Mouse (Mus musculus) c-Kit-positive CD71-positive TER-119-positive erythroid progenitor cells, embryonic 14.5 days (primary cell): ENCODE measurements around the gene Dhrs1.

ENCODE experiments used
- DNase-seq: peaks from one replicate; pipeline ENCODE4 v3.0.0-alpha.2; 2013; ENCODE audit warnings: low spot score

Dhrs1 gene

DNA sequence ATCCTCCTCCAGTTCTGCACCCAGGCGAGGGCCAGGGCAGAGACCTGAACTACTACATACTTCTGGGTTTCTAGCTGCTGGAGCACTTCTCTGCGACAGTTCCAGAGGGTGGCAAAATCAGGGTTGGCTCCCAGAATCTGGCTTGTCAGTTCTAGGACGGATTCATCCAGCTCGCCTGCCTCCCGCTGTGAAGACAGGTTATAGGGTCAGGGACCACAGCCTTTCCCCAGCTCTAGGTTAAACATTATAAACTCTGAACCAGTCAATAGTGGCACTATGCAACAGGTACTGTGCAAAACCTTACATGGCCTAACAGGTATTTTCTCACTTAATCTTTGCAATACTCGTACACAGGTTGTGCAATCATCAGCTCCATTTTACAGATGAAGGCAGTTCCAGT is 24.4 kb downstream of the Dhrs1 start:
- no peak for DNase-seq

DNA sequence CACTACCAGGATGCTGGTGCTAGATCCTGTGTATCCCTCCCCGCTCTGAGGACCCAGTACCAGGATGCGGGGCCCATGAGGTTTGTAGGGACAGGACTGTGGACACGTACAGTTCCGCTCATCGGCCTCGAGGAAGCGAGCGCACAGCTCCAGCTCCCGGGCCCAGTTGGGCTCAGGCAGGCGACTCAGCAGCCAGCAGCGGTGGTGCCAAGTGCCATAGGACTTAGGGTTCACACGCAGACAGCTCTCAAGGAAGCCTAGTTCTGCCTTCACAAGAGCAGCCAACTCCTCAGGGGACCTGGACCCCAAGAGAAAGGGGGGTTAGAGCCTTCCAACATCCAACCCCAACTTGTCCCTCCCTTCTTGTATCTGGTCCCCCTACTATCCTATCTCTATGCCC is 24.8 kb downstream of the Dhrs1 start:
- DNase-seq = no peak

DNA sequence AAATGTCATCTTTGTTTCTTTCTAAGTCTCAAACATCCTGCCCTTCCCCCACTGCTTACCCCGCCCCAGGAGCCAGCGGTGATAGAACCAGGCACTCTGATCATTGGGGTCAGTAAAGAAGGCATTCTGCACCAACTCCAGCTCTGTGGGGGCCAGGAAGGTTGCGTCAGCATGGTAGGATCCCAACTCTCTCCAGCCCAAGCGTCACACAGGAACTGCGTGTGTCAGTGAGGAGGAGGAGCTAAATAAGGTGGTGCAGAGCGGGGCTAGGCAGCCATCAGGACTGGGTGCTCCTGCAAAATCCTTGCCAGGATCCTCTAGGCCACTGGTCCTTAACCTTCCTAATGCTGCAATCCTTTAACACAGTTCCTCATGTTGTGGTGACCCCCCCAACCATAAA is 25.8 kb downstream of the Dhrs1 start:
- DNase-seq = no peak

DNA sequence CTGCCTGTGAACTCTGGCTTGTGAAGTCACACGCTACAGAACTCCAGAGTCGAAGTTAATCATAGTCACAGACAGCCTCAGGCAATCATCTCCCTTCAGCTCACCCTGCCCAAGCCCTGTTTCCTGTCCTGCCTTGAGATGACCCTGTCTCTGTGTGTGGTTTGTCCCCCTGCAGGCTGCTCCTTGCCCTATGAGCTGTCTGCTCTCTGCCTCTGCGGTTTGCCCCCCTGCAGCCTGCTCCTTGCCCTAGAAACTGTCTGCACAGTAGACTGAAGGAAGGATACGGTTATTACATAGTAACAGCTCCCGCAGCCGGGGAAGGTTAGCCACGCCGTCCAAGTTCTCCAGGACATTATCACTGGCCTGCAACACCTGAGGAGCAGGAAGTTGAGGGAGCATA is 28.6 kb downstream of the Dhrs1 start:
- no peak for DNase-seq

DNA sequence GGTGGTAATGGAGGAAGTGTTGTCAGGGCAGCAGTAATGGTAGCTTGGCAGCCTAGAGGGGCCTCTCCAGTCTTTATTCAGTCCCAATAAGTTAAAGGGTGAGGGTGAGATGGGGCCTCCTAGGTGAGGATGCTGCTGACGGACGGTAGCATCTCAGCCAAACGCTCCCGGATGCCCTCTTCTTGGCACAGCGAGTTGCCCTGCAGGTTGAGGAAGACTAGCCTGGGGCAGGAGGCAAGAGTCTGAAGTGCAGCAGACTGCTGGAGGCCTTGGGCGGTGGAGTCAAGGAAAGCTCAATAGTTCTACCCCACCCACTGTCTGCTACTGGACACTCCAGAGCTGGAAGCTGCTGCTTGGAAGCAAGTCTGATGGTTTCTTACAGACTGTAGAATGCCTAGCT is 29.2 kb downstream of the Dhrs1 start:
- no peak for DNase-seq

DNA sequence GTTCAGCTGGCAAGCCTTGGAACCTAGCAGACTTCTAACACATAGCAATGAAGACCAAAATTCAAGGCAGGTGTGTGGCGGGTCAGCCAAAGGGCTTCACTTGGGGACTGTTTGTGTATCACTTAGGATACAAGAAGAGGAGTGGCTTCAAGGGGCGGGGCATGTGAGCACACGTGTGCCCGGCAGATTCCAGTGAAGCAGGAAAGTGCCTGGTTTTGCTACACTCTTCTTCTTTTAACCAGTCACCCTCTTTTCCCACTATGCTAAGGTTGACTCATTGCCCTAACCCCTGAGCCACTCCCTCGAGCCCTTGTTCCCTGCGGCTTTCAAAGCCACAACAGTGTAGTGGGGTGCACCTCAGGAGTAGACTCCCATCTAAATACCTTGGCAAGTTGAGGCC is 30.6 kb downstream of the Dhrs1 start:
- no peak for DNase-seq

DNA sequence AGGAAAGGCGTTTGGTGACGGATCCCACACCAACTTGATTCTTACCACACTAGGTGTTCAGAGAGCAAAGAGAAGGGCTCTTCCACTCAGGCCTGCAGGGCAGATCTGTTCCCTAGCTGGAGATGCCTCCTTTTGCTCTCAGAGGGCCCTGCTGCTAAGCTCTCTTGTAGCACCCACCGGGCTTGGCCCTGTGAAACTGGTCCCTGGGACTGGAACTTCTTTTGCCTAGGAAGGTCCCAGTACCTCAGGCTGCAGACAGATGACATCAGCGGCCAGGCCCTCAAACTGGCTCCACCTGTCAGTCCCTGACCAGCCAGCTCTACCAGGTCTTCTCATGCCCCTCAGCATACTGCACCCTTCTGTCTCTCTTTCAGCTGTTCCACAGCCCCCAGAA is 31.8 kb downstream of the Dhrs1 start, which contains the start of gene Tgm1:
Tgm1 (minus strand) TSS at position 198 of the 394 bp plus-strand sequence.
- DNase-seq = no peak

DNA sequence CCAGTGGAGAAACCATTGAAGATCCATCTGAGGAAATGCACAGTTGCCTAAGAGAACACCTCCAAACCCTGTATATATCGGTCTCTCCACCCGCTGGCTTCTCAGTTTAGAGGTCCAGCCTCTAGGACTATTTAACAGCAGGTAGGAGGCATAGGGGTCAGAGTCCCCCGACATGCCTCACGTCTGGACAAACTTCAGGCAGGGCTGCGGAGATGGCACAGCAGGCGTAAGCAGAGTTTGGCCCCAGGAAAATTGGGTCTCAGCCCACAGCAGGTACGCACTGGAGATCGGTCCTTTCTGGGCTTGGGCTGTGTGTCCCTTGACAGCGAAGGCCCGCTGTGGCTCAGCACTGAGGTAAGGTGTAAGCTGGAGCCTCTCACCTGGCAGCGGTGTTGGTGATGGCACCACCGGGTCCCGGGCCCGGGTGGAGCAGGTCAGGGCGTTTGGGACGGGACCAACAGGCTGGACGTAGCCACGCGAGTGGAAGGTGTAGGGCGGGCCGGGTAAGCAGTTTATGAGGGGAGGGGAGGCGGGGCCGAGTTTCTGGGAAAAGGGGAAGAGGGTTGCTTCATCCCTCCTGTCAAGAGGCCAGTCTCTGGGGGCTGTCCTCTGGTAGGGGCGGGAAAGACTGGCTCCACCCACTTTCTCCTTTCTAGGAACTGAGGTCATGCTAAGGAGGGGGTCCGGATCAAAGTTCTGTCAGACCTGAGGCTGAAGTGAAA is 32.3 kb downstream of the Dhrs1 start:
- no peak for DNase-seq

DNA sequence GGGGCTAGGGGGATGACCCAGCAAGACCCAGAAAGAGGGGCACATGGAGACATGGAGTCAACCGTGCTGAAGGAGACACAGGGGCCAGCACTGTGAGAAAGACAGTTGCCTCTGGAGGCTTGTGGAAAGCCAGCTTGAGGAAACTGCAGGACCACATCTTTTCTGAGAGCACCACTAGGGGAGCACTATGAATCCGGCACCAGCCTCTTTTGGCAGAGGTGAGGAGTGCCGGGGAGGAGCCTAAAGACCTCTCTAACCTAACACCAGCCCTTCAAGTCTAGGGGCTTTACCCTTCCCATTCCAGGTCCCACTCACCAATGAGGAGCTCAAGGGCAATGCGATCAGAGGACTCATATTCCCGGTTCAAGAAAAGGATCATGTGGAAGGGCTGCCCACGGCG is 33.7 kb downstream of the Dhrs1 start:
- DNase-seq = no peak

DNA sequence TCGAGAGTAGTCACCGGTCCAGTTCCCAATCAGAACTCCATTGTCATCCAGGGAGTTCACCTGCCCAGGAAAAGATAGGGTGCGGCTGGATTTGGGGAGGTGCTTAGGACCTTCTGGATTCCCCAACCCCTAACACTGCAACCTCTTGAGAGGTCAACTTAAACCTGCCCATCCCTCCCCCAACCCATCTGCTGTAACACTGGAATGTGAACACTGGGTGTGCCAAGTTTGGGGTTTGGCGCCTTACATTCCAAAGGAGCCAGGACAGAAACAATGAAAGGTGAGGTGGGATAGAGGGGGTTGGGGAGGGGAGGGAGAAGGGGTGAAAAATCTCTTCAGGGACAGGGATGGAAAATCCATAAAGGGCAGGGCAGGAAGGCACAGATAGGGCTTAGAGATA is 36.0 kb downstream of the Dhrs1 start:
- no peak for DNase-seq

DNA sequence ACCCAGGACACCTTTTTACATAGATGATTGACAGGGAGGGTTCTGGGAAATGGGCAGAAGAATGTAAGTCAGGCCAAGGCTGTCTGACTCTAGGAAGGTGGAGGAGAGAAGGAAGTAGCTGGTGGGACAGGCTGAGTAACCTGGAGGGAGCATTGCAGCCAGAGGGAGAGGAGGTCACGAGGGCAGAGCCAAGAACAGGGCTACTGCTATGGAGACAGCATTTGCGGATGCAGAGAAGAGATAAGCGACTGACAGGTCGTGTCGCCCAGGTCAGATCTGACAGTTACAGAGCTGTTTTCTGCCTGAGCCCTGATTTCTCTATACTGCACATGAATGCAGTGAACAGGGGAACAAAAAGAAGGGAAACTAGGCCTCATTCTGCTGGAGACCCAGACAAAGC is 38.1 kb downstream of the Dhrs1 start:
- no peak for DNase-seq

DNA sequence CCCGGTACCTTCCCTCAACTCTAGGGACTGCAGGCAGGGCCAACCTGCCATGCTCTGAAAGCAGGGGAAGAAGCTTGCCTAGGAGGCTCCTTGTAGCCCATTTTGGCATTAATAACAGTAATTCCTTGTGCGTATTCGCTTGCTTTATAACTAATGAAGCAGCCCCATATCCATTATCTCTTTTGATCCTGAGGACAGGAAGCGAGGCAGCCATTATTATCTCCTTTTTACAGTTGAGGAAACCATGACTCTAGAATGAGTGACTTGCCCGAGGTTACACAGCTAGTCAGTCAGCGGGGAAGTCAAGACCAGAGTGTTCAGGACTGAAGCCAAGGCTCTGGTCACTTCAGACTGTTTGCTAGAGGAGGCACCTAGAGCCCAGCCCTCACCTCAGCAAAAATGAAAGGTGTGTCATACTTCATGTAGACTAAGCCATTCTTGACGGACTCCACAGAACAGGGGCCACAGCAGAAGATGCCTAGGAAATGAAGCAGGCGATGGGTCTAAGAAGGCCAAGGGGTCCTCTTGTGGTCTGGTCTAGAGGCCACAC is 39.4 kb downstream of the Dhrs1 start:
- DNase-seq = no peak

DNA sequence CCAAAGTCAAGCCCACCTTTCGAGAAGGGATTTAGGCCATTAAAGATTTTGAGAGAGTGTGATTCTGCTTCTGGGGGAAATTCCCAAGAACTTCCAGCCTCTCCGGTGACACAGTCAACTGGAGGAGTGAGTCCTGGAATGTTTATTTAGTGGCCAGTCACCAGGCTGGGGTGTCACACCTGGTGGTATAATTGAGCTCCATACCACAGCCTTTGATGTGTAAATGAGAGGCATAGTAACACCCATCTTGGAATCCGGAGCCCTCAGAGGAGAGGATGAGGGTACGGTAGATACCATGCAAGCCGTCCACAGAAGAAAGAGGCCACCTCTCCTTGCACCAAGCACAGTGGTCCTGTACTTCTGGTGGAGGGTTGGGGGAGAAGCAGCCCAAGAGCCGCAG is 42.7 kb downstream of the Dhrs1 start:
- DNase-seq = no peak

DNA sequence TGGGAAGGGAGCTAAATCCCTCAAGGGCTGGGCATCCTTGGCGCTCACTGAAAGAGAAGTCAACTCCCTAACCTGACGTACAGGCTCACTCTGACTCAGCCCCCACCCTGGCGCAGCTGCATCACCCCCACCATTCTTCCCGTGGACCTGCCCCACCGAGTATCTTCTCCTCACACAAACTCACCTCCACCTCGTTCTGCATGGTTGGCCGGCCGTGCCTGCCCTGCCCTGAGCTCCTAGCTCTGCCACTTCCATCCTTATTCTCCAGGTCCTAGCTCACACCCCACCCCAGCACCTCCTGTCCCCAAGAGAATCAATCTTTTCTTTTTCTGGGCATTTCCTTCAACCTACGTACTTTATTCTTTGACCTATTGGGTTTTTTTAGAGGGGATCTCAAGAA is 44.4 kb downstream of the Dhrs1 start:
- no peak for DNase-seq

DNA sequence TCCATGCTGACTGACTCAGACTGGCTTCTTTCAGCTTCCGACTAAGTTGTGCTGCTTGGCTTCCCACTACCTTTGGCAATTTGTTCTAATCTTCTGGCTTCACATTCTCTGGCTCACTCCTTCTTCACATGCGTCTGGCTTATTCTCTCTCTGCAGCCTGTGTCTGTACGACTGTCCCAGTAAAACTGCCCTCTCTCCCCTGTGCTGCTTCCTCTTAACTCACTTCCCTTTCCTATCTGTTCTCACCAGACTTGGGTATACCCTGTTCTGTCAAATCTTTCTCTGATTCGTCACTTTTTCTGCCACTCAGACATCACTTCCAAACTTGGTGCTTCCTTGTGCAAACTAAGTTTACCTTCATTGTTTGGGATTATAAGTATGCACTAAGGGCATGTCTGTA is 48.3 kb downstream of the Dhrs1 start:
- no peak for DNase-seq

DNA sequence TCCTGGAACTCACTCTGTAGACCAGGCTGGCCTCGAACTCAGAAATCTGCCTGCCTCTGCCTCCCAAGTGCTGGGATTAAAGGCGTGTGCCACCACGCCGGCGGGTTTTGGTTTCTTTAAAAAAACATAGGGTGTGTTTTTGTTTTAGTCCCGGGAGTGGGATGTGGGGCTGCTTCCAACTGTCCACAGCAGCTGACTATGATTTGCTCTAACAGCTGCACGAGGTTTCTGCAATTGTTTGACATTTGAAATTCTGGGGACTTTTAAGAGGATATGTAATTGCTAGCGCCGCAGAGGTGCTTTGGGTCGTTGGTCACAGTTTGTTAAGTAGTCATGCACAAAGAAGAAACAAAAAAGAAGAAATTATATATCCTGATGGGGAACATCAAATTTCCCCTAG is 56.1 kb downstream of the Dhrs1 start:
- DNase-seq = no peak
